Mouse (Mus musculus): ENCODE measurements around the gene Ip6k3. TPM values are rescaled to one million over a fixed set of nuclear protein-coding genes. Genes with fewer than 3 reads are reported as not detected.

Ip6k3 gene
- total RNA-seq (2014; rRNA removed) (0.09 TPM in 1 of 2 replicates, not detected in the other), polyA plus RNA-seq (2015; fragmentation: Nextera tagmentation; extraction: Ambion mirVana) (0.32 TPM in 1 of 2 replicates, not detected in the other)

DNA sequence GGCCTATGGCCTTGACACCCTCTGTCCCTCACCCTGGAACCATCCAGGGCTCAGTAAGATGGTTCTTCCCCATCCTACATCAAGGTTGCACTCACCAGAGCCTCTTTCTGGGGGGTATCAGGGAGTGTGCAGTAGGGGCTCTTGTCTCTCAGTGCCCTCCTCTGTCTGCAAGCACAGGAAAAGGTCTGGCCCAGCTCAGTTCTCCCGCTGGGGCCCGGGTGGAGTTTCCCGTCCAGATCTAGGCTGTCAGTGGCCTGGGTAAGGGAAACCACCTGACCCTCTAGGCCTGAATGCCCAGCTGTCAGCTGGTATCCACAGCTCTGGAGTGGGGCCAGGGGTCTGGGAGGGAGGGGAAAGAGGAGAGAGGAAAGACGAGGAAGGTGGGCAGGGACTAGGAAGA lies at the start of gene Ip6k3:
Ip6k3 (minus strand) TSS at position 251 of the 400 bp plus-strand sequence.
- 64% methylated on average over 4 of the region's 4 CpGs for WGBS
- no peak for TF ChIP-seq CTCF (IDR thresholded peaks at IDR 0.05)
- no peak within 1 kb of the TSS for H3K4me2 ChIP-seq (ENCODE audit: low read depth, low read length, poor library complexity, severe bottlenecking)
- no peaks in the 10 kb centered on the region for H3K4me1 ChIP-seq (ENCODE audit: insufficient read depth, low read length)
- no peaks in the 10 kb centered on the region for H3K27me3 ChIP-seq (ENCODE audit: insufficient read depth, low read length)
- H3K9me3 ChIP-seq (ENCODE audit: low read length), result no peaks in the 10 kb centered on the region
- ATAC-seq (ENCODE audit: low FRiP score), result no peak
- no peaks in the 10 kb centered on the region for H3K36me3 ChIP-seq (ENCODE audit: insufficient read depth, low read length)
- no peak within 1 kb of the TSS for H3K9ac ChIP-seq (replicated peaks; ENCODE audit: low read length, poor library complexity, severe bottlenecking)
- no peak within 1 kb of the TSS for H3K27ac ChIP-seq (ENCODE audit: low read depth, low read length)
- DNase-seq (ENCODE audit: low spot score), result no peak
- no peak within 1 kb of the TSS for H3K4me3 ChIP-seq (ENCODE audit: low read depth, low read length)

DNA sequence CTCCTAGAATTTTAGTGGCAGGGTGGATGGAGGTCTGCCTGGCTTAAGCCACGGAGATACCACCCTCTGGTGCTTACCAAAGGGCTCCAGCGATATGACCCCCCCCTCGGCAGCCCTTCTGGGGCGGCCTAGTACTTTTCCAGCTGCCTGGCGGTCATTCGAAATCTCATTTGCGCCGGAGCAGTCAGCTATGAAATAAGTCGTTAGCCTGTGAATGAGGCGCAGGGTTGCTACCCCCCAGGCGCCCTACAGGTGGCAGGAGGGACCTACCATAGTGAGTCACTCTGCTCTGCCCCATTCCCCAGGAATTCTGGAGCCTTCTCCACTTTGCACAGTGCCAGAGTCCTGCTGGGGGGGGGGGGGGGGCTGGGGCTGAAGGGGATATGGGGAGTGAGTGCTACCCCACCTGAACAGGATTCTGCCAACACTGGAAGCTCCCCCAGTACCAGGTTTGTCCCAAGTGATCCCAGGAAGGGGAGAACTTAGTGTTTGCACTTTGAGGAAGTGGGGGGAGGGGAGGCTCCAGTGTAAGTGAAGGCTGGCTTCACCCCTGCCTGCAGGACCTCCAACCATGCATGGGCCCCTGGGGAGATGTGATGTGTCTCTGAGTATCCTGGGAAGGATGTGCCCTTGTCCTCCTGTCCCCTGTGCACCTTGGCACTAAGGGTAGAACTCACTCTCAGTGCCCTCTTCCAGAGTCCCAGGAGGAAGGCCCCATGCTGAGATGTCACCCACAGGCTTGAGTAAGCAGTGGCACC lies 45.4 kb upstream of the Ip6k3 start:
- Histone ChIP-seq H3K9ac (replicated peaks; ENCODE audit: low read length, poor library complexity, severe bottlenecking) (no peak overlapping the region), H3K36me3 (ENCODE audit: insufficient read depth, low read length) (no peaks in the 10 kb centered on the region), H3K27me3 (ENCODE audit: insufficient read depth, low read length) (no peaks in the 10 kb centered on the region), H3K9me3 (ENCODE audit: low read length) (no peaks in the 10 kb centered on the region), H3K4me3 (ENCODE audit: low read depth, low read length) (no peak overlapping the region), H3K4me2 (ENCODE audit: low read depth, low read length, poor library complexity, severe bottlenecking) (no peak overlapping the region), H3K27ac (ENCODE audit: low read depth, low read length) (no peak overlapping the region), H3K4me1 (ENCODE audit: insufficient read depth, low read length) (no peaks in the 10 kb centered on the region)
- ATAC-seq (ENCODE audit: low FRiP score) (peak; percentile 71; the same call in 1 of the 2 replicates), DNase-seq (ENCODE audit: low spot score) (peak; percentile 78)
- WGBS, result 5% methylated on average over 11 of the region's 11 CpGs
- TF ChIP-seq CTCF (IDR thresholded peaks at IDR 0.05), result peak; percentile 72

DNA sequence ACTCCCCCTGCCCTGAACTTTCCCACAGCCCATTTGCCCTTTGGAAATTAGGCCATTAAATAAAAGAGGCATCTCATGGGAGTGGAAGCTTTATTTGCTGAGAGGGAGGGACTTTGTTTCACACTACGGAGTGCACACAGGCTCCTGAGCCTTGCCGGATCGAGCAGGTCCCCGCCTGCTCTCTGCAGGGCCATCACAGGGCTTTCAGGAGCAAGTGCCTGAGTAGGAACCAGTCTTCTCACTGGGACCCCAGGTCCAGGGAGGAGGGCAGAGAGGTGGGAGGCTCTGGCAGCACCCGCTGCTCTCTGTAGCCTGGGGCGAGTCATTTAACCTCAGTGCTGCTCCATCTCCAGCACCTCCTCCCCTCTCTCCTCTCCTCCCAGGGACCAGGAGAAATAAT lies 44.4 kb upstream of the Ip6k3 start:
- Histone ChIP-seq H3K4me3 (ENCODE audit: low read depth, low read length) (no peak overlapping the region), H3K27ac (ENCODE audit: low read depth, low read length) (no peak overlapping the region), H3K4me1 (ENCODE audit: insufficient read depth, low read length) (no peaks in the 10 kb centered on the region), H3K27me3 (ENCODE audit: insufficient read depth, low read length) (no peaks in the 10 kb centered on the region), H3K9ac (replicated peaks; ENCODE audit: low read length, poor library complexity, severe bottlenecking) (no peak overlapping the region), H3K9me3 (ENCODE audit: low read length) (no peaks in the 10 kb centered on the region), H3K36me3 (ENCODE audit: insufficient read depth, low read length) (no peaks in the 10 kb centered on the region), H3K4me2 (ENCODE audit: low read depth, low read length, poor library complexity, severe bottlenecking) (no peak overlapping the region)
- no peak for TF ChIP-seq CTCF (IDR thresholded peaks at IDR 0.05)
- WGBS, result 45% methylated on average over 6 of the region's 6 CpGs
- no peak for DNase-seq (ENCODE audit: low spot score)
- no peak for ATAC-seq (ENCODE audit: low FRiP score)

DNA sequence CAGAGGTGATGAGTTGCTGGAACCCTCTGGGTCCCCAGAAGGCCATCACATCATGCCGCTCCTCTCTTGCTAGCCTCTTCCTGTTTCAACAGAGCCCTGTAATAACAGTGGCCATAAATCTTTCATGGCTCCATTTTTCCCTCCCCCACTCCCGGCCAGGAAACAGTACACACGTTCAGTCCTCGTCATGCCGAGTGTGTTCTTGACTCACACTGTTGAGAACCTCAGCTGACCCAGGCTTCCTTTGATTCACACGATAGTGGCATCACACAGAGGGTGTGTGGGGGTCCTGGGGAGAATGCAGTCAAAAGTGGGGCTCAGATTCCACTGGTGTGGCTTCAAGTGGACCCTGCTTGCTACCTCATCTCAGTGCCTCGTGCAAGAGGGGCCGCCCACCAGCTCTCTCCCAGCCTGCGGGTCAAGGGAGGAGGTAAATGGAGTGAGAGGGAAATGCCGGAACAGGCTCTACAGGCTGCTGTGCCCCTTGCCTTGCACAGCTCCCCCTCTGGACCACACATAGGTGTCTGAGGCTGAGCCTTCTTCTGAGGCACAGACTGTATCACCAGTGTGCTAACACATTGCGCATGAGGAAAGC lies 39.6 kb upstream of the Ip6k3 start:
- Histone ChIP-seq H3K27ac (ENCODE audit: low read depth, low read length) (no peak overlapping the region), H3K36me3 (ENCODE audit: insufficient read depth, low read length) (no peaks in the 10 kb centered on the region), H3K9me3 (ENCODE audit: low read length) (no peaks in the 10 kb centered on the region), H3K27me3 (ENCODE audit: insufficient read depth, low read length) (no peaks in the 10 kb centered on the region), H3K4me3 (ENCODE audit: low read depth, low read length) (no peak overlapping the region), H3K9ac (replicated peaks; ENCODE audit: low read length, poor library complexity, severe bottlenecking) (no peak overlapping the region), H3K4me1 (ENCODE audit: insufficient read depth, low read length) (peaks cover 4% of the 10 kb centered on the region; the same call in 1 of the 2 replicates), H3K4me2 (ENCODE audit: low read depth, low read length, poor library complexity, severe bottlenecking) (no peak overlapping the region)
- DNase-seq (ENCODE audit: low spot score) (no peak), ATAC-seq (ENCODE audit: low FRiP score) (no peak)
- no peak for TF ChIP-seq CTCF (IDR thresholded peaks at IDR 0.05)
- WGBS, result 66% methylated on average over 11 of the region's 11 CpGs

DNA sequence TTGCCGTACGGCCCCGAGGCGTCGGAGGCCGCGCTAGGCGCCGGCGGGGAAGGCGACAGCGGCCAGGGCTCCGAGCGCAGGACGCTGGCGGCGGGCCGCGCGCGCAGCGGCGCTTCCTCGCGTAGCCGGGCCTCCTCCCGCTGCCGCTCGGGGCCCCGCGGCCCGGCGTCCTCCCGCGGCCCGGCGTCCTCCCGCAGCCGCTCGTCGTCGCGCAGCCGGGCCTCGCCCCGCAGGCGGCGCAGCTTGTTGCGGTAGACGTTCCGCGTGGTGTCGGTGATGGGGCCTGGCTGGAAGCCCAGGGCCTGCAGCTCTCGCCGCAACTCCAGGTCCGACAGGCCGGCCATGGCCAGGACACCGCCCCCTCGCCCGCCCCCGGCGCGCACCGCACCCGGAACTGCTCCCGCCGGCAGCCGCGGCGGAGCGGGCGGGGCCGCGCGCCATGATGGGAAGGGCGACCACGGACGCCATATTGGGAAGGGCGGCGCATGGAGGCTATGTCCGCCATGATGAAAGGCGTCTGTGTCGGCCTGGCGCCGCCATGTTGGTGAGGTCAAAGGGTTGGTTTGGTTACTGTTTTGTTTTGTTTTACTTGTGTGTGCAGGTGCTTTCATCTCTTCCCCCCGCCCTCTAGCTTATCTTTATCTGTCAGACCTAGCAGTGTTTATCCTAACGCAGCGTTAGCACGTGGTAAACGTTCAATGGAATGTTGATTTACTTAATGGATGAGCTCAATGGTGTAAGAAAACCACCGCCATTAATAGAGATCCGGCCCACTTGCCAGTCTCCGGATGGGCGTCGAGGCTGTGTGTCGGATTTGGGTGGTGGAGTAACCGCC lies 36.7 kb upstream of the Ip6k3 start, which contains the start of gene Lemd2:
Lemd2 (minus strand) TSS at position 395 of the 835 bp plus-strand sequence.
- H3K4me3 ChIP-seq (ENCODE audit: low read depth, low read length), result peak within 1 kb of the TSS; percentile 90
- H3K27ac ChIP-seq (ENCODE audit: low read depth, low read length), result peak within 1 kb of the TSS; percentile 98
- H3K9ac ChIP-seq (replicated peaks; ENCODE audit: low read length, poor library complexity, severe bottlenecking), result peak within 1 kb of the TSS; percentile 99
- peaks cover 10% of the 10 kb centered on the region; the same call in 1 of the 2 replicates for H3K36me3 ChIP-seq (ENCODE audit: insufficient read depth, low read length)
- H3K4me2 ChIP-seq (ENCODE audit: low read depth, low read length, poor library complexity, severe bottlenecking), result peak within 1 kb of the TSS; percentile 92
- no peaks in the 10 kb centered on the region for H3K9me3 ChIP-seq (ENCODE audit: low read length)
- DNase-seq (ENCODE audit: low spot score) (peak; percentile 97), ATAC-seq (ENCODE audit: low FRiP score) (peak; percentile 90)
- peaks cover 4% of the 10 kb centered on the region; the same call in 1 of the 2 replicates for H3K4me1 ChIP-seq (ENCODE audit: insufficient read depth, low read length)
- TF ChIP-seq CTCF (IDR thresholded peaks at IDR 0.05), result 0 out of 2 replicates have a peak, but pooled peaks have one; percentile 5
- WGBS, result 8% methylated on average over 59 of the region's 97 CpGs
- no peaks in the 10 kb centered on the region for H3K27me3 ChIP-seq (ENCODE audit: insufficient read depth, low read length)
